Mouse (Mus musculus) testis, adult 2 months (tissue): ENCODE measurements around the gene Cep57l1.

ENCODE experiments used
- CTCF ChIP-seq: fragments of 200-500 bp; IDR thresholded peaks from 2 replicates; pipeline ENCODE4 v1.5.1; 2012; ENCODE audit warnings: low read depth, mild to moderate bottlenecking, inconsistent platforms, low read length, moderate library complexity; ENCODE audit not compliant: control insufficient read depth, insufficient read depth, insufficient replicate concordance
- POLR2A ChIP-seq: fragments of 200-500 bp; IDR thresholded peaks from 2 replicates; pipeline ENCODE4 v1.6.1; 2012; ENCODE audit warnings: low read depth, mild to moderate bottlenecking, inconsistent platforms, low read length, moderate library complexity; ENCODE audit not compliant: control insufficient read depth

- TF ChIP-seq CTCF, result no peak
- no peak for TF ChIP-seq POLR2A
Measured at GRCm38 (mm10) chr10:41763741-41764385, 45.8 kb downstream of the Cep57l1 start.
